Mouse (Mus musculus) heart, adult 2 months (tissue): Measurements from ENCODE around the gene Catsper3. TPM values are rescaled to one million over a fixed set of nuclear protein-coding genes. Genes with fewer than 3 reads are reported as not detected.

ENCODE experiments used
- DNase-seq, 2 experiments: peaks; one replicate each; pipeline ENCODE4 v3.0.0; 2021
- H3K27ac ChIP-seq: fragments of 200-600 bp; 2 replicates; pipeline ENCODE4 v1.8.1; 2022
- H3K27me3 ChIP-seq: fragments of 200-500 bp; 2 replicates; pipeline ENCODE4 v1.6.1; 2012; ENCODE audit warnings: mild to moderate bottlenecking, low read length, inconsistent platforms, mixed read lengths; ENCODE audit not compliant: control insufficient read depth, insufficient read depth
- H3K36me3 ChIP-seq: fragments of 200-500 bp; 2 replicates; pipeline ENCODE4 v1.6.1; 2012; ENCODE audit warnings: low read length, inconsistent platforms; ENCODE audit not compliant: control insufficient read depth, insufficient read depth
- H3K4me1 ChIP-seq: fragments of 200-500 bp; 2 replicates; pipeline ENCODE4 v1.6.1; 2011; ENCODE audit warnings: low read length; ENCODE audit not compliant: control insufficient read depth, insufficient read depth
- H3K4me3 ChIP-seq: fragments of 200-600 bp; 2 replicates; pipeline ENCODE4 v1.8.1; 2022
- H3K79me2 ChIP-seq: fragments of 200-500 bp; replicated peaks from 2 replicates; pipeline ENCODE4 v1.6.1; 2012; ENCODE audit warnings: mild to moderate bottlenecking, inconsistent platforms, low read length, moderate library complexity, mixed read lengths; ENCODE audit not compliant: control insufficient read depth, insufficient read depth
- H3K9ac ChIP-seq: fragments of 200-500 bp; 2 replicates; pipeline ENCODE4 v1.6.1; 2012; ENCODE audit warnings: low read depth, mild to moderate bottlenecking, control low read depth, inconsistent platforms, low read length, mixed read lengths
- CTCF ChIP-seq: fragments of 200-600 bp; IDR thresholded peaks from 2 replicates; pipeline ENCODE4 v1.8.1; 2022; ENCODE audit warnings: antibody characterized with exemption, mild to moderate bottlenecking, moderate library complexity
- EP300 ChIP-seq: fragments of 200-500 bp; IDR thresholded peaks from 2 replicates; pipeline ENCODE4 v1.6.1; 2011; ENCODE audit warnings: low read depth, low read length, control low read depth; ENCODE audit not compliant: insufficient read depth
- POLR2A ChIP-seq: fragments of 200-500 bp; IDR thresholded peaks from 2 replicates; pipeline ENCODE4 v1.6.1; 2011; ENCODE audit warnings: mild to moderate bottlenecking, low read depth, low read length, control low read depth; ENCODE audit not compliant: insufficient read depth
- WGBS: fragments of 180-500 bp; shearing (Covaris S2); methylation state at CpG from one replicate; pipeline ENCODE4 v1.1.7; 2018; 5-methylcytosine and 5-hydroxymethylcytosine counted together
- intact Hi-C: fragments of 180-260 bp; cut with DNase I; formaldehyde crosslinking; loops from one replicate; pipeline ENCODE4 v1.15.1; 2025
- polyA plus RNA-seq: library from polyadenylated mRNA; depleted of rRNA; stranded (reverse); fragments of >200 nt; gene quantifications from 2 replicates; pipeline ENCODE4 v1.2.3, GENCODE M21; 2012
- total RNA-seq, 2 experiments: library from RNA; stranded (reverse); gene quantifications; 2 replicates each; pipeline ENCODE4 v1.2.3; 2021

Gene Catsper3
- total and polyA plus RNA-seq, 3 experiments = 0.12 to 0.23 TPM; not detected in 1

DNA sequence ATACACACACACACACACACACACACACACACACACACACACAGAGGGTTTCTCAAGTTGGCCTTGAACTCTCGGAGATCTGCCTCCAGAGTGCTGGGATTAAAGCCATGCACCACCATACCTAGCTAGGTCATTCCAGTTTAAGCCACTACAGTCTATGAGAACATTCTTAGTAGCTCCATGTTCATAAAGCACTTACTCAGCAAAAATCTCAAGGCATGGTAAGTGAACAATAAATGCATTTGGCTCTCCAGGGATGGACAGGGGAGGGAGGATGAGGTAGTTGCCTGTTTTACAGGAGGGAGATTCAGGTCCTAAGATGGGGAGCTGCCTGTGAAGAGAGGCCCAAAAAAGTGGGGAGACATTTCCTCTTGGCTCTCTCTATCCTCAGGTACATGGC, 19.6 kb downstream of the Catsper3 start:
- no peak overlapping the region for H3K27ac ChIP-seq
- H3K4me3 ChIP-seq = no peak overlapping the region
- H3K27me3 ChIP-seq = no peaks in the 10 kb centered on the region
- WGBS = 89% methylated on average over 1 of the region's 1 CpGs
- H3K4me1 ChIP-seq = no peaks in the 10 kb centered on the region
- intact Hi-C loops = no loop called here
- H3K36me3 ChIP-seq = no peaks in the 10 kb centered on the region
- no peak for DNase-seq
- no peak overlapping the region for H3K9ac ChIP-seq
- no peaks in the 10 kb centered on the region for H3K79me2 ChIP-seq
- TF ChIP-seq CTCF = no peak
- TF ChIP-seq POLR2A = no peak
- no peak for TF ChIP-seq EP300

DNA sequence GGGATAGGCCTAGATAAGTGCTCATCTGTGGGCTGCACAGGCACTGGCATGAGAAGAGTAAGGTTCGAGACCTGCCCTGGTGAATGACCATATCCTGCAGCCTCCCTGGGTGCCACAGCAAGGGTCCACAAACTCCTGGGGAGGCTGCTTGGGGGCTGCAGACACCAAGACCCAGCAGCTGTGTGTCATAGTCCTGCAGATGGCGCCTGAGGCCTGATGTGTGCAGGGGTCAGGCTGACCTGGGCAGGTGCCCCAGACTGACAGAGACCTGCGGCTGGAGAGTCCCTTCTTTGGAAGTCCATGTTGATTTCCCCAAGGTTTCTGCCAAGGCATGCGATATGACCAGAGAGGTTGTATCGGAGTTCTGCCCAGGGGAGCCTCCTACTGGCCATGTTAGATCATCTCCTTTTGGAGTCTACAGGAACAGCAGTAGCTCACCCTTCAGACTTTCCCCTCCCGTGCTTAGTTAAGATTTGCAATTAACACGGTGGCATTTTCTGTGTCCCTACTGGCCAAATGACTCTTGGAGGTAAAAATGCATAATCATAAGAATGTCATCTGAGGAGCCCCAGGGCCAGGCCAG, 24.8 kb downstream of the Catsper3 start:
- Histone ChIP-seq H3K36me3 (no peaks in the 10 kb centered on the region), H3K9ac (no peak overlapping the region), H3K27ac (no peak overlapping the region), H3K27me3 (no peaks in the 10 kb centered on the region), H3K4me3 (no peak overlapping the region), H3K79me2 (no peaks in the 10 kb centered on the region), H3K4me1 (no peaks in the 10 kb centered on the region)
- no peak for DNase-seq
- intact Hi-C loops = no loop called here
- TF ChIP-seq POLR2A (no peak), EP300 (no peak), CTCF (no peak)
- WGBS = 71% methylated on average over 7 of the region's 7 CpGs

- H3K4me1 ChIP-seq = no peaks in the 10 kb centered on the region
- no peaks in the 10 kb centered on the region for H3K27me3 ChIP-seq
- H3K79me2 ChIP-seq = no peaks in the 10 kb centered on the region
- no peak overlapping the region for H3K4me3 ChIP-seq
- WGBS = 91% methylated on average over 10 of the region's 10 CpGs
- no peak for DNase-seq
- H3K9ac ChIP-seq = no peak overlapping the region
- no peak overlapping the region for H3K27ac ChIP-seq
- TF ChIP-seq CTCF (no peak), POLR2A (no peak), EP300 (no peak)
- intact Hi-C loops = no loop called here
- no peaks in the 10 kb centered on the region for H3K36me3 ChIP-seq
Observed at GRCm38 (mm10) chr13:55809707-55810106, 25.3 kb downstream of the Catsper3 start.

DNA sequence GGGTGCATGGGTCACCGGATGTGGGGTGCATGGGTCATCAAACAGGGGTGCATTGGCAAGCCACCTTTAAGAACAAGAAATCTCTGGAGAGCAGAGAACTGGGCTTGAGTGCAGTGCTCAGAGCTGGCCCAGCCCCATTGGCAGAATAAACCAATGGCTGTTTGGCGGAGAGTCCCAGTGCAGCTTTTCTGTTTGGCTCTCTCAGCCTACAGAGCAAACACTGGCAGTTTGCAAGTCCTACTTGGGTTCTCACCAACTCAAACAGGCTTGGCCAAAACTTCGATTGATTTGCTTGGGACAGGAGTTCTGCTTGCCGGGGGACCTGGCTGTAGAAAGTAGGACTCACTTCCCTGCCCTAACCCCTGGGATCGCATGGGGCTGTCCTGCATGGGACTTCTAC, 26.6 kb downstream of the Catsper3 start:
- no peaks in the 10 kb centered on the region for H3K36me3 ChIP-seq
- intact Hi-C loops = no loop called here
- H3K27ac ChIP-seq = no peak overlapping the region
- H3K4me3 ChIP-seq = no peak overlapping the region
- no peaks in the 10 kb centered on the region for H3K79me2 ChIP-seq
- H3K27me3 ChIP-seq = no peaks in the 10 kb centered on the region
- TF ChIP-seq EP300 (no peak), POLR2A (no peak), CTCF (no peak)
- 64% methylated on average over 5 of the region's 5 CpGs for WGBS
- H3K4me1 ChIP-seq = no peaks in the 10 kb centered on the region
- H3K9ac ChIP-seq = no peak overlapping the region
- DNase-seq = no peak

DNA sequence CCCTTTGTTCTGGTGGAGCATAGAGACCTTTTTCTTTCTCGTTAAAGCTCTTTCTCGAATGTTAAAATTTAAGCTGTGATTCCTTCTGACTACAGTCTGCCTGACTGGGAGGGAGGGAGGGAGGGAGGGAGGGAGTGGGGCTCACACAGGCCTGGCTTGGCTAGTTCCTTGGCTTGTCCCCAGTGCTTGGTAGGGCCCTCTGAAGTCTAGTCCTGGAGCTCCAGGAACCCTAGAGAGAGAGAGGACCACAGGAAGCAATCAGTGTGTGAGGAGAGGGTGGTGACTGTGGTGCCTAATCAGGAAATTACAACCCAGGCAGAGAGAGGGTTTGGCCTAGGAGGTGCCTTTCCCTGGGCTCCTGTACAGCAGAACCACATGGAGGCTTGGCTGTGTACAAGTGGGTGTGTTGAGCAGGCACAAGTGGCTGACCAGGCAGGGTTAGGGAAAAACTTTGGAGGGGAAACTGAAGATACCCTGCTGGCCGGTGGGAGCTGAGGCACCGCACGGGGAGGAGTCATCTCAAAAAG, 29.2 kb downstream of the Catsper3 start:
- Histone ChIP-seq H3K36me3 (no peaks in the 10 kb centered on the region), H3K4me1 (no peaks in the 10 kb centered on the region), H3K27ac (no peak overlapping the region), H3K9ac (no peak overlapping the region), H3K27me3 (no peaks in the 10 kb centered on the region; the same call in 1 of the 2 replicates), H3K79me2 (no peaks in the 10 kb centered on the region), H3K4me3 (no peak overlapping the region)
- 66% methylated on average over 5 of the region's 5 CpGs for WGBS
- intact Hi-C loops = no loop called here
- no peak for TF ChIP-seq EP300
- TF ChIP-seq CTCF = no peak
- no peak for TF ChIP-seq POLR2A
- DNase-seq = no peak

GRCm38 (mm10) chr13:55814834-55815233, 30.5 kb downstream of the Catsper3 start:
- no peak for DNase-seq
- 86% methylated on average over 6 of the region's 6 CpGs for WGBS

More at GRCm38 (mm10) chr13:55814834-55815233, 30.5 kb downstream of the Catsper3 start:
- no peaks in the 10 kb centered on the region for H3K4me1 ChIP-seq
- H3K27ac ChIP-seq = no peak overlapping the region
- no peaks in the 10 kb centered on the region; the same call in 1 of the 2 replicates for H3K27me3 ChIP-seq
- TF ChIP-seq EP300 (no peak), POLR2A (no peak), CTCF (no peak)
- no peak overlapping the region for H3K4me3 ChIP-seq
- intact Hi-C loops = no loop called here
- H3K9ac ChIP-seq = no peak overlapping the region
- no peaks in the 10 kb centered on the region for H3K79me2 ChIP-seq
- H3K36me3 ChIP-seq = no peaks in the 10 kb centered on the region
